ENCODE assay signal across 13 mouse cellular contexts in the genomic region with DNA sequence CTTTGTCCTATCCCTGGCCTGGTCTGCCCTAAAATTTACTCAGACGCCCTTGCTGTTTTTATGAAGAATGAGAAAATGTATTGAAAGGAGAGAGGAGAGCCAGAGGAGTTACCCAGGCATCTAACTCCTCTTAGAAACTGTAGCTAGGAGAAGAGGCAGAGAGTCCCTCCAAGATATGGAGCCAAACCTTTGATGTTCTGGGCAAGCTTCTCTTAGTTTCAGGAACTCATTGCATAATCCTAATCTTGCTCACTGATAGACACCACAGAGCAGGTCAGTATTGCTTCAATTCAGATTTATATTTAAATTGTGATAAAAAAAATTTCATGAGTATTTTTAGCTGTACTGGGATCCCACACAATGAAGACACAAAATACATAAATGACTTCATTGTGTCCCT. TPM values are rescaled to one million over a fixed set of nuclear protein-coding genes. Genes with fewer than 3 reads are reported as not detected.
DNase-seq lines count a peak whose midpoint lies in the region; ATAC-seq and TF ChIP-seq lines count a peak whose summit lies in the region.
"Had no signal": no experiment of that assay in that cellular context is flagged by ENCODE, and none has a peak within 500 bp of the region (broad histone marks: within the 10 kb centered on the region; RNA-seq: fewer than 3 reads in every experiment).

No protein-coding gene starts in this region.

- 17% methylated on average over 1 of the region's 1 CpGs for WGBS in embryonic facial prominence, embryonic 10.5 days
- WGBS in hindbrain, embryonic 11.5 days, result 25% methylated on average over 1 of the region's 1 CpGs
- WGBS in midbrain, embryonic 11.5 days, result 19% methylated on average over 1 of the region's 1 CpGs
- 61% methylated on average over 1 of the region's 1 CpGs for WGBS in kidney, embryonic 16.5 days
- WGBS in thymus, adult 2 months, result 76% methylated on average over 1 of the region's 1 CpGs

- no peaks in the 10 kb centered on the region for H3K36me3 ChIP-seq in embryonic facial prominence, embryonic 10.5 days (replicated peaks)
- no peaks in the 10 kb centered on the region for H3K36me3 ChIP-seq in hindbrain, embryonic 11.5 days (ENCODE audit: control insufficient read depth, insufficient read depth, low read length)
- no peaks in the 10 kb centered on the region for H3K36me3 ChIP-seq in midbrain, embryonic 11.5 days (ENCODE audit: control insufficient read depth, insufficient read depth, low read length)
- no peaks in the 10 kb centered on the region for H3K36me3 ChIP-seq in kidney, embryonic 16.5 days (ENCODE audit: insufficient read depth, low read length)
- no peaks in the 10 kb centered on the region for H3K36me3 ChIP-seq in thymus, adult 2 months (ENCODE audit: control insufficient read depth, insufficient read depth, low read length)
- H3K36me3 ChIP-seq: liver, embryonic 13.5 days had no signal

- DNase-seq in 416B (ENCODE audit: low read depth), result peak; percentile 38
- no peak for DNase-seq in embryonic facial prominence, embryonic 10.5 days (ENCODE audit: low spot score)
- DNase-seq in hindbrain, embryonic 11.5 days (ENCODE audit: low spot score), result no peak
- no peak for DNase-seq in midbrain, embryonic 11.5 days (ENCODE audit: low spot score, missing footprints)
- no peak for DNase-seq in retina, postnatal 1 day
- no peak for DNase-seq in urinary bladder, adult 2 months (ENCODE audit: low spot score)
- DNase-seq in thymus, adult 2 months, result no peak
- DNase-seq: heart, postnatal 14 days; liver, embryonic 13.5 days had no signal

- H3K4me1 ChIP-seq in embryonic facial prominence, embryonic 10.5 days, result peaks cover 75% of the 10 kb centered on the region
- H3K4me1 ChIP-seq in hindbrain, embryonic 11.5 days (replicated peaks; ENCODE audit: control insufficient read depth, insufficient read depth, low read length), result peaks cover 23% of the 10 kb centered on the region
- H3K4me1 ChIP-seq in midbrain, embryonic 11.5 days (ENCODE audit: control insufficient read depth, insufficient read depth, low read length), result peaks cover 86% of the 10 kb centered on the region
- H3K4me1 ChIP-seq in kidney, embryonic 16.5 days (ENCODE audit: insufficient read depth, low read length), result peaks cover 20% of the 10 kb centered on the region
- no peaks in the 10 kb centered on the region for H3K4me1 ChIP-seq in thymus, adult 2 months (replicated peaks; ENCODE audit: control insufficient read depth, insufficient read depth, low read length)
- H3K4me1 ChIP-seq: liver, embryonic 13.5 days had no signal

- no peaks in the 10 kb centered on the region for H3K27me3 ChIP-seq in embryonic facial prominence, embryonic 10.5 days (replicated peaks; ENCODE audit: low read depth, poor library complexity, severe bottlenecking)
- no peaks in the 10 kb centered on the region for H3K27me3 ChIP-seq in hindbrain, embryonic 11.5 days (ENCODE audit: control insufficient read depth, insufficient read depth, low read length)
- no peaks in the 10 kb centered on the region for H3K27me3 ChIP-seq in midbrain, embryonic 11.5 days (ENCODE audit: control insufficient read depth, insufficient read depth, low read length)
- H3K27me3 ChIP-seq in kidney, embryonic 16.5 days (ENCODE audit: insufficient read depth, low read length), result no peaks in the 10 kb centered on the region; the same call in 1 of the 2 replicates
- H3K27me3 ChIP-seq in thymus, adult 2 months (ENCODE audit: control insufficient read depth, insufficient read depth, low read length), result no peaks in the 10 kb centered on the region; the same call in 1 of the 2 replicates

- no peaks in the 10 kb centered on the region for H3K9me3 ChIP-seq in embryonic facial prominence, embryonic 10.5 days
- no peaks in the 10 kb centered on the region for H3K9me3 ChIP-seq in hindbrain, embryonic 11.5 days (ENCODE audit: control insufficient read depth, low read length)
- no peaks in the 10 kb centered on the region for H3K9me3 ChIP-seq in midbrain, embryonic 11.5 days (ENCODE audit: control insufficient read depth, low read length)
- no peaks in the 10 kb centered on the region for H3K9me3 ChIP-seq in kidney, embryonic 16.5 days (ENCODE audit: low read length)
- H3K9me3 ChIP-seq: liver, embryonic 13.5 days had no signal

- H3K27ac ChIP-seq in embryonic facial prominence, embryonic 10.5 days (replicated peaks), result peak overlapping the region; percentile 77
- peak overlapping the region; percentile 85 for H3K27ac ChIP-seq in hindbrain, embryonic 11.5 days (ENCODE audit: low read depth, low read length)
- peak overlapping the region; percentile 97 for H3K27ac ChIP-seq in midbrain, embryonic 11.5 days (ENCODE audit: low read depth, low read length)
- no peak overlapping the region for H3K27ac ChIP-seq in kidney, embryonic 16.5 days (ENCODE audit: low read length)
- H3K27ac ChIP-seq in thymus, adult 2 months (ENCODE audit: control insufficient read depth, insufficient read depth, low read length), result no peak overlapping the region
- H3K27ac ChIP-seq: kidney, postnatal 0 days; liver, embryonic 13.5 days; stomach, postnatal 0 days had no signal

- no peak for TF ChIP-seq CTCF in thymus, adult 2 months (IDR thresholded peaks at IDR 0.05; ENCODE audit: borderline replicate concordance, control insufficient read depth, extremely low read depth, insufficient read depth, low read length, poor library complexity)

- no peak overlapping the region for H3K4me3 ChIP-seq in embryonic facial prominence, embryonic 10.5 days
- no peak overlapping the region for H3K4me3 ChIP-seq in hindbrain, embryonic 11.5 days (ENCODE audit: low read depth, low read length)
- H3K4me3 ChIP-seq in midbrain, embryonic 11.5 days (ENCODE audit: low read depth, low read length), result no peak overlapping the region
- no peak overlapping the region for H3K4me3 ChIP-seq in kidney, embryonic 16.5 days (ENCODE audit: low read length)
- H3K4me3 ChIP-seq in thymus, adult 2 months (ENCODE audit: control insufficient read depth, insufficient read depth, low read length), result no peak overlapping the region
- H3K4me3 ChIP-seq: liver, embryonic 13.5 days; myocyte had no signal

- TF ChIP-seq POLR2A in thymus, adult 2 months (IDR thresholded peaks at IDR 0.05; ENCODE audit: control insufficient read depth, extremely low read depth, insufficient read depth, low read length, poor library complexity), result no peak

- H3K9ac ChIP-seq in hindbrain, embryonic 11.5 days (ENCODE audit: low read depth, low read length), result no peak overlapping the region; the same call in 1 of the 2 replicates
- peak overlapping the region; percentile 45; the same call in 1 of the 2 replicates for H3K9ac ChIP-seq in midbrain, embryonic 11.5 days (ENCODE audit: low read length)
- no peak overlapping the region for H3K9ac ChIP-seq in kidney, embryonic 16.5 days (replicated peaks; ENCODE audit: low read length)
- H3K9ac ChIP-seq: liver, embryonic 13.5 days had no signal

- no peak overlapping the region for H3K4me2 ChIP-seq in hindbrain, embryonic 11.5 days (replicated peaks; ENCODE audit: low read depth, low read length)
- peak overlapping the region; percentile 37 for H3K4me2 ChIP-seq in midbrain, embryonic 11.5 days
- H3K4me2 ChIP-seq in kidney, embryonic 16.5 days (replicated peaks; ENCODE audit: low read depth, low read length), result no peak overlapping the region
- H3K4me2 ChIP-seq: liver, embryonic 13.5 days had no signal

- no peak for ATAC-seq in hindbrain, embryonic 11.5 days (ENCODE audit: low FRiP score)
- no peak for ATAC-seq in midbrain, embryonic 11.5 days (ENCODE audit: low FRiP score)
- ATAC-seq in kidney, embryonic 16.5 days (ENCODE audit: low FRiP score, low TSS enrichment), result no peak

RNA-seq across cellular contexts. Expression of gene Ildr2, which starts 27.3 kb away (rescaled TPM):
- polyA plus RNA-seq in embryonic facial prominence, embryonic 10.5 days (2016; fragmentation: Nextera tagmentation; extraction: Ambion mirVana), result 1.8 and 3.3 TPM in 2 replicates
- polyA plus RNA-seq in hindbrain, embryonic 11.5 days (2014; fragmentation: Nextera tagmentation; extraction: Ambion mirVana), result 7.2 and 7.4 TPM in 2 replicates
- polyA plus RNA-seq in midbrain, embryonic 11.5 days (2014; fragmentation: Nextera tagmentation; extraction: Ambion mirVana), result 12.2 and 12.8 TPM in 2 replicates
- polyA plus RNA-seq in kidney, embryonic 16.5 days (2015; fragmentation: Nextera tagmentation; extraction: Ambion mirVana), result 1.5 and 1.6 TPM in 2 replicates
- polyA plus RNA-seq in urinary bladder, adult 2 months (2012; rRNA removed), result 2.7 and 3.4 TPM in 2 replicates
- 0.40 and 0.59 TPM in 2 replicates for polyA plus RNA-seq in thymus, adult 2 months (2012; rRNA removed)

RNA-seq across cellular contexts. Expression of gene Mael, which starts 42.7 kb away (rescaled TPM):
- polyA plus RNA-seq in embryonic facial prominence, embryonic 10.5 days (2016; fragmentation: Nextera tagmentation; extraction: Ambion mirVana), result 0.15 TPM in 1 of 2 replicates, not detected in the other
- 0.14 TPM in 1 of 2 replicates, not detected in the other for polyA plus RNA-seq in hindbrain, embryonic 11.5 days (2014; fragmentation: Nextera tagmentation; extraction: Ambion mirVana)
- 0.08 TPM in 1 of 2 replicates, not detected in the other for polyA plus RNA-seq in midbrain, embryonic 11.5 days (2014; fragmentation: Nextera tagmentation; extraction: Ambion mirVana)
- polyA plus RNA-seq in kidney, embryonic 16.5 days (2015; fragmentation: Nextera tagmentation; extraction: Ambion mirVana), result 0.42 TPM in 1 of 2 replicates, not detected in the other
- polyA plus RNA-seq in urinary bladder, adult 2 months (2012; rRNA removed), result not detected in 2 replicates
- polyA plus RNA-seq in thymus, adult 2 months (2012; rRNA removed), result 0.05 TPM in 1 of 2 replicates, not detected in the other
- polyA plus RNA-seq: kidney, postnatal 0 days; liver, embryonic 13.5 days; myocyte; stomach, postnatal 0 days had no signal

Comparison
In these comparisons a context has a peak if more than half of its experiments do, and no peak if none do; other contexts are left out.
1. H3K27ac ChIP-seq: peak in embryonic facial prominence, embryonic 10.5 days (single experiment), hindbrain, embryonic 11.5 days (single experiment) and midbrain, embryonic 11.5 days (single experiment); none in kidney, embryonic 16.5 days (single experiment) and thymus, adult 2 months (single experiment).